In genomic region chr17:37003366-37003765, GRCm38 (mm10) we compare ENCODE assay signal across 8 mouse cellular contexts. TPM values are rescaled to one million over a fixed set of nuclear protein-coding genes. Genes with fewer than 3 reads are reported as not detected.
DNase-seq lines count a peak whose midpoint lies in the region; ATAC-seq lines count a peak whose summit lies in the region.
"Had no signal": no experiment of that assay in that cellular context is flagged by ENCODE, and none has a peak within 500 bp of the region (broad histone marks: within the 10 kb centered on the region; RNA-seq: fewer than 3 reads in every experiment).

No protein-coding gene starts in this region.

- H3K27ac ChIP-seq in lung, embryonic 16.5 days (ENCODE audit: low read length) = no peak overlapping the region
- peak overlapping the region; percentile 94 for H3K27ac ChIP-seq in forebrain, embryonic 12.5 days
- peak overlapping the region; percentile 94; the same call in 1 of the 2 replicates for H3K27ac ChIP-seq in limb, embryonic 13.5 days
- peak overlapping the region; percentile 88; the same call in 1 of the 2 replicates for H3K27ac ChIP-seq in stomach, embryonic 15.5 days

- no peaks in the 10 kb centered on the region for H3K9me3 ChIP-seq in lung, embryonic 16.5 days (ENCODE audit: control insufficient read depth, low read length)
- no peaks in the 10 kb centered on the region for H3K9me3 ChIP-seq in forebrain, embryonic 12.5 days
- no peaks in the 10 kb centered on the region for H3K9me3 ChIP-seq in limb, embryonic 13.5 days
- H3K9me3 ChIP-seq in stomach, embryonic 15.5 days = no peaks in the 10 kb centered on the region

- WGBS in lung, embryonic 16.5 days = 26% methylated on average over 3 of the region's 4 CpGs
- 30% methylated on average over 4 of the region's 4 CpGs for WGBS in forebrain, embryonic 12.5 days
- 47% methylated on average over 4 of the region's 4 CpGs for WGBS in limb, embryonic 13.5 days
- 24% methylated on average over 4 of the region's 4 CpGs for WGBS in stomach, embryonic 15.5 days

- DNase-seq in lung, postnatal 25 days (ENCODE audit: low spot score) = no peak
- DNase-seq in cerebellum, postnatal 14 days = no peak

- H3K4me3 ChIP-seq in lung, embryonic 16.5 days (ENCODE audit: low read length) = peak overlapping the region; percentile 77
- H3K4me3 ChIP-seq in forebrain, embryonic 12.5 days (replicated peaks) = peak overlapping the region; percentile 79
- peak overlapping the region; percentile 81 for H3K4me3 ChIP-seq in limb, embryonic 13.5 days
- H3K4me3 ChIP-seq in stomach, embryonic 15.5 days (replicated peaks) = peak overlapping the region; percentile 66

- peaks cover 19% of the 10 kb centered on the region for H3K36me3 ChIP-seq in lung, embryonic 16.5 days (ENCODE audit: control insufficient read depth, insufficient read depth, low read length)
- peaks cover 38% of the 10 kb centered on the region for H3K36me3 ChIP-seq in forebrain, embryonic 12.5 days (replicated peaks)
- peaks cover 33% of the 10 kb centered on the region for H3K36me3 ChIP-seq in limb, embryonic 13.5 days
- peaks cover 5% of the 10 kb centered on the region; the same call in 1 of the 2 replicates for H3K36me3 ChIP-seq in stomach, embryonic 15.5 days

- ATAC-seq in lung, embryonic 16.5 days (ENCODE audit: low read depth) = no peak
- ATAC-seq in forebrain, embryonic 12.5 days (ENCODE audit: low FRiP score) = no peak; the same call in 1 of the 2 replicates
- no peak for ATAC-seq in limb, embryonic 13.5 days (ENCODE audit: low FRiP score, low read depth)
- ATAC-seq in stomach, embryonic 15.5 days (ENCODE audit: insufficient read depth, low FRiP score, low read depth) = no peak
- ATAC-seq in frontal cortex, adult (ENCODE audit: low TSS enrichment) = no peak

- peak overlapping the region; percentile 91 for H3K4me2 ChIP-seq in lung, embryonic 16.5 days (ENCODE audit: low read depth, low read length)
- H3K4me2 ChIP-seq in forebrain, embryonic 12.5 days = peak overlapping the region; percentile 67
- peak overlapping the region; percentile 78 for H3K4me2 ChIP-seq in limb, embryonic 13.5 days (replicated peaks)
- H3K4me2 ChIP-seq in stomach, embryonic 15.5 days = peak overlapping the region; percentile 93

- H3K27me3 ChIP-seq in lung, embryonic 16.5 days (ENCODE audit: control insufficient read depth, insufficient read depth, low read depth, low read length) = no peaks in the 10 kb centered on the region
- H3K27me3 ChIP-seq in forebrain, embryonic 12.5 days = no peaks in the 10 kb centered on the region; the same call in 1 of the 2 replicates
- H3K27me3 ChIP-seq in limb, embryonic 13.5 days = no peaks in the 10 kb centered on the region
- H3K27me3 ChIP-seq in stomach, embryonic 15.5 days (replicated peaks) = no peaks in the 10 kb centered on the region

- H3K9ac ChIP-seq in lung, embryonic 16.5 days (ENCODE audit: low read length) = peak overlapping the region; percentile 94
- H3K9ac ChIP-seq in forebrain, embryonic 12.5 days = peak overlapping the region; percentile 91
- peak overlapping the region; percentile 95 for H3K9ac ChIP-seq in limb, embryonic 13.5 days
- H3K9ac ChIP-seq in stomach, embryonic 15.5 days = peak overlapping the region; percentile 85

- H3K4me1 ChIP-seq in lung, embryonic 16.5 days (replicated peaks; ENCODE audit: control insufficient read depth, insufficient read depth, low read length) = peaks cover 4% of the 10 kb centered on the region; the same call in 1 of the 2 replicates
- peaks cover 13% of the 10 kb centered on the region for H3K4me1 ChIP-seq in forebrain, embryonic 12.5 days
- H3K4me1 ChIP-seq in limb, embryonic 13.5 days = peaks cover 14% of the 10 kb centered on the region
- peaks cover 5% of the 10 kb centered on the region; the same call in 1 of the 2 replicates for H3K4me1 ChIP-seq in stomach, embryonic 15.5 days

RNA-seq across cellular contexts. Expression of gene Zfp57, which starts 2.4 kb away (rescaled TPM):
- polyA plus RNA-seq in lung, embryonic 16.5 days (2015; fragmentation: Nextera tagmentation; extraction: Ambion mirVana) = 70.1 and 73.4 TPM in 2 replicates
- polyA plus RNA-seq in forebrain, embryonic 12.5 days (2016; fragmentation: Nextera tagmentation; extraction: Ambion mirVana) = 193 and 197 TPM in 2 replicates
- 136 and 138 TPM in 2 replicates for polyA plus RNA-seq in limb, embryonic 13.5 days (2015; fragmentation: Nextera tagmentation; extraction: Ambion mirVana)
- 60.0 and 63.7 TPM in 2 replicates for polyA plus RNA-seq in stomach, embryonic 15.5 days (2015; fragmentation: Nextera tagmentation; extraction: Ambion mirVana)
- polyA plus RNA-seq: erythroblast, embryonic 14.5 days had no signal

RNA-seq across cellular contexts. Expression of gene H2-M5, which starts 14.0 kb away (rescaled TPM):
- 0.33 and 0.38 TPM in 2 replicates for polyA plus RNA-seq in lung, embryonic 16.5 days (2015; fragmentation: Nextera tagmentation; extraction: Ambion mirVana)
- polyA plus RNA-seq in forebrain, embryonic 12.5 days (2016; fragmentation: Nextera tagmentation; extraction: Ambion mirVana) = 1.3 and 1.6 TPM in 2 replicates
- polyA plus RNA-seq in limb, embryonic 13.5 days (2015; fragmentation: Nextera tagmentation; extraction: Ambion mirVana) = 1.3 TPM in 2 replicates
- polyA plus RNA-seq in stomach, embryonic 15.5 days (2015; fragmentation: Nextera tagmentation; extraction: Ambion mirVana) = 0.27 and 0.37 TPM in 2 replicates
- polyA plus RNA-seq: erythroblast, embryonic 14.5 days had no signal

RNA-seq across cellular contexts. Expression of gene Mog, which starts 19.8 kb away (rescaled TPM):
- polyA plus RNA-seq in lung, embryonic 16.5 days (2015; fragmentation: Nextera tagmentation; extraction: Ambion mirVana) = 0.11 TPM in 1 of 2 replicates, not detected in the other
- 1.1 and 1.2 TPM in 2 replicates for polyA plus RNA-seq in forebrain, embryonic 12.5 days (2016; fragmentation: Nextera tagmentation; extraction: Ambion mirVana)
- polyA plus RNA-seq in limb, embryonic 13.5 days (2015; fragmentation: Nextera tagmentation; extraction: Ambion mirVana) = 0.18 and 0.22 TPM in 2 replicates
- polyA plus RNA-seq in stomach, embryonic 15.5 days (2015; fragmentation: Nextera tagmentation; extraction: Ambion mirVana) = 0.10 and 0.13 TPM in 2 replicates
- polyA plus RNA-seq: erythroblast, embryonic 14.5 days had no signal

RNA-seq across cellular contexts. Expression of gene 2410137M14Rik, which starts 22.3 kb away (rescaled TPM):
- not detected in 2 replicates for polyA plus RNA-seq in lung, embryonic 16.5 days (2015; fragmentation: Nextera tagmentation; extraction: Ambion mirVana)
- polyA plus RNA-seq in forebrain, embryonic 12.5 days (2016; fragmentation: Nextera tagmentation; extraction: Ambion mirVana) = not detected in 2 replicates
- not detected in 2 replicates for polyA plus RNA-seq in limb, embryonic 13.5 days (2015; fragmentation: Nextera tagmentation; extraction: Ambion mirVana)
- polyA plus RNA-seq in stomach, embryonic 15.5 days (2015; fragmentation: Nextera tagmentation; extraction: Ambion mirVana) = not detected in 2 replicates
- polyA plus RNA-seq: erythroblast, embryonic 14.5 days had no signal

RNA-seq across cellular contexts. Expression of gene Gabbr1, which starts 42.4 kb away (rescaled TPM):
- 5.6 and 7.3 TPM in 2 replicates for polyA plus RNA-seq in lung, embryonic 16.5 days (2015; fragmentation: Nextera tagmentation; extraction: Ambion mirVana)
- 31.7 and 32.6 TPM in 2 replicates for polyA plus RNA-seq in forebrain, embryonic 12.5 days (2016; fragmentation: Nextera tagmentation; extraction: Ambion mirVana)
- 13.3 and 15.2 TPM in 2 replicates for polyA plus RNA-seq in limb, embryonic 13.5 days (2015; fragmentation: Nextera tagmentation; extraction: Ambion mirVana)
- 8.6 and 11.2 TPM in 2 replicates for polyA plus RNA-seq in stomach, embryonic 15.5 days (2015; fragmentation: Nextera tagmentation; extraction: Ambion mirVana)
